Mouse (Mus musculus): ENCODE measurements around the gene Rgs18. TPM values are rescaled to one million over a fixed set of nuclear protein-coding genes. Genes with fewer than 3 reads are reported as not detected.

The Rgs18 gene
- 0.10 and 0.25 TPM in 2 replicates for polyA plus RNA-seq (2012; rRNA removed)

DNA sequence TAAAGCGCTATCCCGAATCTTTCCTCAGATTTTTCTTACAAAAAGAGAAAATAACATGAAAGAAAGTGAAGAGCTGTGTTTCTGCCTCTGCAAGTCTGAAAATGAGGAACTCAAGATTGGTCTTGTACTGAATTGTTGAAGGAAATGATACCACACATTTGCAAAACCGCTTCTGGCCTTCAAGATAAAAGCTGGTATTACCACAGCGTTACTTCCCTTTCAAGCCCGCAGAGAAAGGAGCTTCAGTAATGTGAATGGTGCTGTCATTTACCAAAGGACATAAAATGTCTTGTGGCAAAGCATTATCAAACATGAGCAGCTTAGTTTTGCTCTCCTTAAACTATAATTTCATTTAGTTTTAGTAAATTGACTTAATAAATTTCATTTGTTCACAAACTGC lies at the start of gene Rgs18:
Gene Rgs18 (minus strand): TSS at position 105 of the 400 bp plus-strand sequence.
- peak; percentile 2 for DNase-seq (ENCODE audit: low read depth)
- TF ChIP-seq POLR2A (IDR thresholded peaks at IDR 0.05; ENCODE audit: borderline replicate concordance, extremely low read depth, insufficient read depth, insufficient read length, poor library complexity, severe bottlenecking) (no peak), CTCF (IDR thresholded peaks at IDR 0.05; ENCODE audit: borderline replicate concordance, extremely low read depth, insufficient read depth, insufficient read length) (no peak)

DNA sequence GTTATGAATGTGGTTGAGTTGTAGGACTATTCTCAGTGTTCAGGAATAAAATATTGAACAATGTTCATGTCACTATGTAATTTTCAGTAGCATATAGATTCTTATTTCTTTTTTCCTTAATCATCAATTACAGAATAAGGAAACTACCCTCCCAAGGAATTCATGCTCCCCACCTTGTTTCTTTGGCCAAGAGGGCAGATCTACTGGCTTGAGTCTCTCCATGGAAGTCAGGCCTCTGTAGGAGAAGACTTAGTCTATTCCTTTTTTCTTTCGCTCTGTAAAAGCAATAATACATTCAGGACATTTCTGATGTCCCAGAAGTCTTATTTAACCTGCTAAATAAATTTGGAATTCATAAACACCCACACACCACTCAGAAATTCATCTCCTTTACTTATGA lies 841 bp downstream of the Rgs18 start:
- DNase-seq (ENCODE audit: low read depth) = no peak
- no peak for TF ChIP-seq CTCF (IDR thresholded peaks at IDR 0.05; ENCODE audit: borderline replicate concordance, extremely low read depth, insufficient read depth, insufficient read length)
- no peak for TF ChIP-seq POLR2A (IDR thresholded peaks at IDR 0.05; ENCODE audit: borderline replicate concordance, extremely low read depth, insufficient read depth, insufficient read length, poor library complexity, severe bottlenecking)

DNA sequence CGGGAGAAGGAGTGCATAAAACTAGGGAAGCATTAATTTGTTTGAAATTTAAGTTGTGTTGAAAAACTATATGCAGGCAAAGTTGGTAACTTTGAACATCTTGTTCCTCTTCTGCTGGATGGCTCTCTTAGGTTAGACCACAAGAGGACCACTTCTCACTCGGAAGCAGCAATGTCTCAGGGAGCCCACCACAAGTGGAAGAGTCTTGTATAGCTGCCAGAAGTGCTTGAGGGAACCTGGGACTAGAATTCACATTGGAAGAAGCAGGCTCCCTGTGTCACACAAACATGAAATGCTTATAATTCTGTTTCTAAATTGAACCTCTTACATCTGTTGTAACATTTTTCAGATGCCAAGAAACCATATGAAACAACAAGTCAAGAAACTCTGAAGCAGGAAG lies 9.0 kb downstream of the Rgs18 start:
- TF ChIP-seq CTCF (IDR thresholded peaks at IDR 0.05; ENCODE audit: borderline replicate concordance, extremely low read depth, insufficient read depth, insufficient read length) = no peak
- no peak for TF ChIP-seq POLR2A (IDR thresholded peaks at IDR 0.05; ENCODE audit: borderline replicate concordance, extremely low read depth, insufficient read depth, insufficient read length, poor library complexity, severe bottlenecking)
- no peak for DNase-seq (ENCODE audit: low read depth)

DNA sequence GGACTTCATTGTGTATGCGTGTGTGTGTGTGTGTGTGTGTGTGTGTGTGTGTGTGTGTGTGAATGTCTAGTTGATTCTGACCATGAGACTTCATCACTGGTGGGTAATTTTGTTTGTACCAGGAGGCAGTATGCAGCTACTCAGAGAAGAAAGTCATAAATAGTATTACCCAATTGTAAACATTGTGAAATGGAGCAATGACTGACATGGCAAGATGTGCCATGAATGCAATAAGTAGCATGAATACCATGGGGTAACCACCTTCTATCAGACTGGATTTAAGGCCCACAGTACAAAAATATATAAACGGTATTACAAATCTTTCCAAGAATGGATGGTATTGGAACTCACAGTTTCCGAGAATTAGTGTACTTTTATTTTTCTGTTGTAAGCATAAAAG lies 14.4 kb downstream of the Rgs18 start:
- no peak for DNase-seq (ENCODE audit: low read depth)
- TF ChIP-seq CTCF (IDR thresholded peaks at IDR 0.05; ENCODE audit: borderline replicate concordance, extremely low read depth, insufficient read depth, insufficient read length) (no peak), POLR2A (IDR thresholded peaks at IDR 0.05; ENCODE audit: borderline replicate concordance, extremely low read depth, insufficient read depth, insufficient read length, poor library complexity, severe bottlenecking) (no peak)

DNA sequence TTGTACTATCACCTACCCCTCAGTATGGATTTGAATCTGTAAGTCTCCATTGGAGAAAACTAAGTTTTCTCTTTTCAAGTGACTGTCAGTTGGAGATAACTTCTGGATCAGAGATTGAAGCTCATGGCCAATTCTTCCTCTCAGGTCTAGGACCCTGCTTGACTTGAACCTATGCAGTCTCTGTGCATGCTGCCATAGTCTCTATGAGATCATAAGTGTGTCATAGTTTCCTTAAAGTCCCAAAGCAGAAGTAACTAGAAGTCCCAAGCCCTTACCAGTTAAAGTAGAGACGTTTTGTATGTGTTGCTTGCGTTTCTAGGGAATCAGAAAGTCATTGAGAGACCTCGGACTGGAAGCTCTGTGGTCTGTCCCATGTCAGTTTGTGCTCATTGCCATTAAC lies 24.5 kb downstream of the Rgs18 start:
- TF ChIP-seq POLR2A (IDR thresholded peaks at IDR 0.05; ENCODE audit: borderline replicate concordance, extremely low read depth, insufficient read depth, insufficient read length, poor library complexity, severe bottlenecking) (no peak), CTCF (IDR thresholded peaks at IDR 0.05; ENCODE audit: borderline replicate concordance, extremely low read depth, insufficient read depth, insufficient read length) (no peak)
- DNase-seq (ENCODE audit: low read depth) = no peak

DNA sequence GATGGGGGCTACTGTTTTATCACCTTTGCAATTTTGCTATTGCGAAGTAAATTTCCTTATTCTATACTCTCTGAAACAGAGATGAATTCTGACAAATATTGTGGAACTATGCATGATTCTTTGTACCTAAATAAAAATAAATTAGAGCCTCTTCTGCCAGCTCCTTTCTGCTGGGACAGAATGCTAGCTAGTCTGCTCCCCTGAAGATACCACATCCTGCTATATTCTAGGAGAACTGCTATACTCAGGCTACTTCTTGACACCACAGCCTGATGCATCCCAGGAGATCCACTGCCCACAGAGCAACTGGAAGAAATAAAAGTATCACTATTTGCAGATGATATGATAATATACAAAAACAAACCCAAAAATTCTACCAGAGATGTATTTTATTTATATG lies 29.1 kb downstream of the Rgs18 start:
- TF ChIP-seq POLR2A (IDR thresholded peaks at IDR 0.05; ENCODE audit: borderline replicate concordance, extremely low read depth, insufficient read depth, insufficient read length, poor library complexity, severe bottlenecking) (no peak), CTCF (IDR thresholded peaks at IDR 0.05; ENCODE audit: borderline replicate concordance, extremely low read depth, insufficient read depth, insufficient read length) (no peak)
- no peak for DNase-seq (ENCODE audit: low read depth)

DNA sequence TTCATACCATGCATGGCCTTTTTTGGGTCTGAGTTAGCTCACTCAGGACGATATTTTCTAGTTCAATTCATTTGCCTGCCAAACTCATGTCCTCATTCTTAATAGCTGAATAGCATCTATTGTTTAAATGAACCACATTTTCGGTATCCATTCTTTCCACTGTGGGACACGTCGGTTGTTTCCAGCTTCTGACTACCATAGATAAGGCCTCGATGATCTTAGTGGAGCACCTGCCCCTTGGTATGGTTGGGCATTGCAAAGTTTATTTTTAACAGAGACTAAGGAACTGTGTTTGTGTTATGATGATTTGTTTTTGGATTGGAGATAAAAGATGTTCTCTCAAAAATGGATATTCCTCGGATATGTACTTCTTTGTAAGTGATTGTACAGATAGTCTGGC lies 37.5 kb downstream of the Rgs18 start:
- no peak for DNase-seq (ENCODE audit: low read depth)
- no peak for TF ChIP-seq CTCF (IDR thresholded peaks at IDR 0.05; ENCODE audit: borderline replicate concordance, extremely low read depth, insufficient read depth, insufficient read length)
- TF ChIP-seq POLR2A (IDR thresholded peaks at IDR 0.05; ENCODE audit: borderline replicate concordance, extremely low read depth, insufficient read depth, insufficient read length, poor library complexity, severe bottlenecking) = no peak

DNA sequence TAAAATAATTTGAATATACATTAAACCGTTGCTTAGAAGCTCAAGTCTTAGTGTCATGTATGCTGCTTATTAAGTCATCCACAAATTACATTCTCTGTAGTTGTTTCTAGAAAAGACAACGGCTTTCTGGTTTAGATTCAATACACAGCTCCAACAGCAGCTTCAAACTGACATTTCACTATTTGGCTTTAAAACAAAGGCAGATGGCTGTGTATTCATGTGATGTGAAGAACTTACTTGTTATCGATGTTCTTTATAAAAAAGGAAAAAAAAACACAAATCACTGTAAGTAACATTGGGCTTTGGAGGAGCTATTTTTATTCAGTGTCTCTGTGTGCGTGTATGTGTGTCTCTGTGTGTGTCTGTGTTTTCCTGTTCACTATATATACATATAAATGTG lies 54.5 kb downstream of the Rgs18 start:
- TF ChIP-seq POLR2A (IDR thresholded peaks at IDR 0.05; ENCODE audit: borderline replicate concordance, extremely low read depth, insufficient read depth, insufficient read length, poor library complexity, severe bottlenecking) (no peak), CTCF (IDR thresholded peaks at IDR 0.05; ENCODE audit: borderline replicate concordance, extremely low read depth, insufficient read depth, insufficient read length) (no peak)
- DNase-seq (ENCODE audit: low read depth) = no peak

DNA sequence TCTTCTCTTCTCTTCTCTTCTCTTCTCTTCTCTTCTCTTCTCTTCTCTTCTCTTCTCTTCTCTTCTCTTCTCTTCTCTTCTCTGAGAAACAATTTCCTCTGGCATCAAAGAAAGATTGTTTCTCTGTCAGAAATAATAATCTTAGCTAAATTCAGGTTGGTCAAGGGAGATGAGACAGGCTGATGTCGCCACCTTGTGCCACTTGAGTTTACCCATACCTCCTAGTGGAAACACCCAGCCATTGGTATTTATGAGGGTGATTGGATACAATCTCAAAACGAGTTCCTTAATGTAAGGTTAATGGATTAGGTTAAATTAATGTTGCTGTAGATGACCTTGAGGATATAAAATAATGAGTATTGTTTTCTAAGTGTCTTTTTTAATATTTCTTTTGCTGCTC lies 70.9 kb downstream of the Rgs18 start:
- DNase-seq (ENCODE audit: low read depth) = peak; percentile 9
- TF ChIP-seq CTCF (IDR thresholded peaks at IDR 0.05; ENCODE audit: borderline replicate concordance, extremely low read depth, insufficient read depth, insufficient read length) = no peak
- TF ChIP-seq POLR2A (IDR thresholded peaks at IDR 0.05; ENCODE audit: borderline replicate concordance, extremely low read depth, insufficient read depth, insufficient read length, poor library complexity, severe bottlenecking) = no peak

Other genes with a start within 250 kb of the Rgs18 start
- not detected in 2 replicates for gene Rgs21, start 207.8 kb downstream of the Rgs18 start, polyA plus RNA-seq (2012; rRNA removed)